Mouse (Mus musculus) small intestine, adult 2 months (tissue): ENCODE data around the gene Eno1. TPM values are rescaled to one million over a fixed set of nuclear protein-coding genes. Genes with fewer than 3 reads are reported as not detected.

ENCODE experiments used
- H3K27ac ChIP-seq: fragments of 200-500 bp; 2 replicates; pipeline ENCODE4 v1.5.1; 2012; ENCODE audit warnings: low read depth, low read length, control low read depth, inconsistent platforms; ENCODE audit not compliant: insufficient read depth
- H3K27me3 ChIP-seq: fragments of 200-500 bp; 2 replicates; pipeline ENCODE4 v1.6.1; 2012; ENCODE audit warnings: mild to moderate bottlenecking, moderate library complexity, low read length, inconsistent platforms; ENCODE audit not compliant: control insufficient read depth, insufficient read depth
- H3K36me3 ChIP-seq: fragments of 200-500 bp; 2 replicates; pipeline ENCODE4 v1.6.1; 2012; ENCODE audit warnings: mild to moderate bottlenecking, low read length, control low read depth, inconsistent platforms; ENCODE audit not compliant: control insufficient read depth, insufficient read depth
- H3K4me1 ChIP-seq: fragments of 200-500 bp; 2 replicates; pipeline ENCODE4 v1.6.1; 2012; ENCODE audit warnings: low read length, inconsistent platforms, mixed read lengths; ENCODE audit not compliant: control insufficient read depth, insufficient read depth, insufficient read length
- H3K4me3 ChIP-seq: fragments of 200-500 bp; 2 replicates; pipeline ENCODE4 v1.5.1; 2012; ENCODE audit warnings: low read depth, mild to moderate bottlenecking, control low read depth, inconsistent platforms, low read length, moderate library complexity
- CTCF ChIP-seq: fragments of 200-500 bp; IDR thresholded peaks from 2 replicates; pipeline ENCODE4 v1.5.1; 2012; ENCODE audit warnings: low read depth, mild to moderate bottlenecking, control low read depth, inconsistent platforms, low read length, moderate library complexity, mixed read lengths; ENCODE audit not compliant: insufficient replicate concordance, insufficient read length; ENCODE audit errors: extremely low read depth
- POLR2A ChIP-seq: fragments of 200-500 bp; IDR thresholded peaks from 2 replicates; pipeline ENCODE4 v1.6.1; 2012; ENCODE audit warnings: low read depth, mild to moderate bottlenecking, control low read depth, inconsistent platforms, low read length, moderate library complexity
- WGBS: fragments of 180-500 bp; shearing (Covaris S2); methylation state at CpG from one replicate; pipeline ENCODE4 v1.1.7; 2018; 5-methylcytosine and 5-hydroxymethylcytosine counted together
- polyA plus RNA-seq: library from polyadenylated mRNA; depleted of rRNA; stranded (reverse); fragments of >200 nt; gene quantifications from 2 replicates; pipeline ENCODE4 v1.2.3, GENCODE M21; 2012

Eno1 gene
- polyA plus RNA-seq, 1 experiment = 498 TPM

DNA sequence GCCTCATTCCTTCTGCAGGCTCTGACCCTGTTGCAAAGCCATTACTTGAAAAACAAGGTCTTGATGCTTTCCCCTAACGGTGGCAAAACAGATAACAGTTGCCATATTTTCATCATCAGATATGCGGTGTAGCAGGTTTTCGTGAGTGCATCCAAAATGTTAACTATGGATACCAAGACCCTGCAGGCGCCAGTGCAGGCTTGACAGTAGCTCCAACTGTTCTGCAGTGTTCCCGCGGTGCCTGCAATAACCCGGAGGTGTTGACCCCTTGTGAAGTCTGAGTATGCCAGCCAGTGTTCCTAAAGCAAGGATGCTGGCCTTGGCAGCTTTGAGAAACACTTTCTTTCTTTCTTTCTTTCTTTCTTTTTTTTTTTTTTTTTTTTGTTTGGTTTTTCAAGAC is 18.7 kb downstream of the Eno1 start:
- peaks cover 8% of the 10 kb centered on the region for H3K36me3 ChIP-seq
- 90% methylated on average over 7 of the region's 7 CpGs for WGBS
- TF ChIP-seq POLR2A (no peak), CTCF (no peak)
- H3K4me3 ChIP-seq = no peak overlapping the region
- H3K27ac ChIP-seq = no peak overlapping the region
- peaks cover 9% of the 10 kb centered on the region for H3K4me1 ChIP-seq
- H3K27me3 ChIP-seq = no peaks in the 10 kb centered on the region

GRCm38 (mm10) chr4:150257252-150258204 is 21.0 kb downstream of the Eno1 start:
- Histone ChIP-seq H3K4me3 (no peak overlapping the region), H3K36me3 (0 out of 2 replicates have a peak, but pooled peaks cover 4% of the 10 kb centered on the region), H3K27ac (0 out of 2 replicates have a peak overlapping the region, but pooled peaks have one; percentile 23), H3K4me1 (peaks cover 9% of the 10 kb centered on the region), H3K27me3 (no peaks in the 10 kb centered on the region)
- TF ChIP-seq POLR2A = no peak; the same call in 1 of the 2 replicates
- TF ChIP-seq CTCF = peak; percentile 98
- 20% methylated on average over 20 of the region's 20 CpGs for WGBS

DNA sequence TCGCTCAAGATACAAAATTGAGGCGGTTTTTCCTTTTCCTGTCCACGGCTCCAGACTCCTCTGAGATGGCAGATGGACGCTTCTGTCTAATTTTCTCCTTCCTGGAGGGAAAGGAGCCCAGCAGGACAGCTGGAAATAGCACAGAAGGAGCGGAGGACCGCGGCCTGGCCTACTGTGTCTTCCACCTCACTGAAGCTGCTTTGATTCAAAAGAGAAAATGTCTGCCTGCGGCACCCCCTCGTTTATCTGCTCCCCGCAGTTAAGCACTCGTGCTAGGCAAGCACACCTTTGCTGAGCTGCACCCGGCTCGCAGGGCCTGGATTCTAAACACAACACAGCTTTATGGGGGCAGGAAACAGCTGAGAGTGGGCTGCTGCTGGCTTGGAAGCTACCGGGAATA is 21.9 kb downstream of the Eno1 start:
- Histone ChIP-seq H3K27me3 (no peaks in the 10 kb centered on the region), H3K27ac (no peak overlapping the region), H3K36me3 (no peaks in the 10 kb centered on the region), H3K4me3 (no peak overlapping the region), H3K4me1 (peaks cover 9% of the 10 kb centered on the region)
- WGBS = 46% methylated on average over 14 of the region's 14 CpGs
- no peak for TF ChIP-seq CTCF
- TF ChIP-seq POLR2A = no peak

DNA sequence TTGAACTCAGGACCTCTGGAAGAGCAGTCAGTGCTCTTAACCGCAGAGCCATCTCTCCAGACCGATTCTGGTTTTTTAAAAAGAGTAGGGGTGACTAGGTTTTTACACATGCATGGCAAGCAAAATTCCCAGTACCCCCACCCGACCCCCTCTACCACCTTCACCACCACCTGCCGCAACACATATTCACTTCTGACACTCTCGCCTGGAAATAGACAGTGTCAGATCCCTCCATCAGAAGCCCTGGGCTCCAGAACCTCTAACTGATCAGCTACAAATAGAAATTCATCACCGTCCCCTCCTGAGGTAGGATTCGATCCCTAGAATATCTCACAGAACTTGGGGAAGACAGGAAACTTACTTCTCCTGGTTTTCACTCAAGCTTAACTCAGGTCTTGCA is 23.1 kb downstream of the Eno1 start:
- H3K36me3 ChIP-seq = no peaks in the 10 kb centered on the region
- peaks cover 9% of the 10 kb centered on the region for H3K4me1 ChIP-seq
- no peak for TF ChIP-seq POLR2A
- no peak for TF ChIP-seq CTCF
- no peak overlapping the region for H3K4me3 ChIP-seq
- 93% methylated on average over 7 of the region's 7 CpGs for WGBS
- H3K27ac ChIP-seq = no peak overlapping the region
- no peaks in the 10 kb centered on the region for H3K27me3 ChIP-seq

DNA sequence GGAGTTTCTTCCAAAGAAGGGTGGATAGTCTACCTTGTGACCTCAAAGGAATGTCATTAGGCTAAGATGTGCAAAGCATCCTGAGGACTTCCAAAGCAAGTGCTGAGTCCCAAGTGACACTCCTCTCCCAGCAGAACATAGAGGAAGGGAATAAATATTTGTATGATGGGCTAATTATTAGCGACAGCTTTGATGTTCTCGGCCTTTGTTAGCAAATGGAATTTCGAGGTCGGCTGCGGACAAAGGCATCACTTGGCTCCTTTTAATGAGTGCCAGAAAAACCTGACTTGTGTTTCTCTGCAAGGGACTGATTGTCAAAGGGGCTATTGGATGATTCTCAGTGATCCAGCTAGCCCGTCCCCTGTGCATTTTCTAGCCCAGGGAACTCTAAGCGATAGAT is 23.6 kb downstream of the Eno1 start:
- Histone ChIP-seq H3K4me3 (no peak overlapping the region), H3K27ac (no peak overlapping the region), H3K4me1 (peaks cover 9% of the 10 kb centered on the region), H3K27me3 (no peaks in the 10 kb centered on the region), H3K36me3 (no peaks in the 10 kb centered on the region)
- WGBS = 47% methylated on average over 7 of the region's 7 CpGs
- no peak for TF ChIP-seq CTCF
- TF ChIP-seq POLR2A = no peak

GRCm38 (mm10) chr4:150260745-150261144 is 24.2 kb downstream of the Eno1 start:
- peaks cover 9% of the 10 kb centered on the region for H3K4me1 ChIP-seq
- H3K27ac ChIP-seq = no peak overlapping the region
- H3K36me3 ChIP-seq = no peaks in the 10 kb centered on the region
- H3K4me3 ChIP-seq = no peak overlapping the region
- 31% methylated on average over 6 of the region's 6 CpGs for WGBS
- H3K27me3 ChIP-seq = no peaks in the 10 kb centered on the region
- TF ChIP-seq POLR2A (no peak), CTCF (peak; percentile 39; the same call in 1 of the 2 replicates)

DNA sequence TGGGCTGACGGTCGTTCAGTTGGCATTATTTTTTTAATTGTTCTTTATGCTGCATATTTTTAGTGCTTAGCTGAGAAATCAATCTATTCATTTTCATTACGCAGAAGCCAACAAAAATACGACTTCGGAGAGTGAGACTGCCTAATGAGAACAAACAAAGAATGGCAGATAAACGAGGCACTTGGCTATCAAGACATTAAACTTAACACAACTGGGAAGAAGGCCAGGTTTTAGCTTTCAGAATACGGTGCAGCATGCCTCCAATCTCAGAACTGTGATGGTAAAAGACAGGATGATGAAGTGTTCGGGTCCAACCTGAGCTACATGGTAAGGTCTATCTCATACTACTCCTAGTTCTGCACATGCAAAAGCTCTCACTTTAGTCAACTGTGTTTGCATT is 25.8 kb downstream of the Eno1 start:
- no peaks in the 10 kb centered on the region for H3K36me3 ChIP-seq
- no peak overlapping the region for H3K27ac ChIP-seq
- peaks cover 8% of the 10 kb centered on the region for H3K4me1 ChIP-seq
- 53% methylated on average over 8 of the region's 8 CpGs for WGBS
- no peaks in the 10 kb centered on the region for H3K27me3 ChIP-seq
- TF ChIP-seq CTCF (no peak), POLR2A (no peak)
- H3K4me3 ChIP-seq = no peak overlapping the region
